Mouse (Mus musculus) C2C12 (cell line): ENCODE data around the gene AI854703.

Source experiments
- CEBPB ChIP-seq: IDR thresholded peaks from one replicate; pipeline ENCODE4 v1.6.1; 2011; ENCODE audit warnings: low read depth, mild to moderate bottlenecking, control low read depth, moderate library complexity
- CTCF ChIP-seq: IDR thresholded peaks from one replicate; pipeline ENCODE4 v1.5.1; 2011; ENCODE audit not compliant: control insufficient read depth, insufficient read depth, insufficient read length
- MAX ChIP-seq: IDR thresholded peaks from one replicate; pipeline ENCODE4 v1.6.1; 2011; ENCODE audit warnings: mild to moderate bottlenecking, control low read depth

- TF ChIP-seq CTCF: no peak
- no peak for TF ChIP-seq MAX
- no peak for TF ChIP-seq CEBPB
These were observed 34.7 kb upstream of the AI854703 start for GRCm38 (mm10) chr6:48591871-48592270.
